Mouse (Mus musculus): ENCODE measurements around the gene Rassf2. TPM values are rescaled to one million over a fixed set of nuclear protein-coding genes. Genes with fewer than 3 reads are reported as not detected.

Gene Rassf2
- 25.2 and 34.2 TPM in 2 replicates for polyA plus RNA-seq (2015; fragmentation: Nextera tagmentation; extraction: Ambion mirVana)

GRCm38 (mm10) chr2:132029646-132030417 lies at the start of gene Rassf2:
Gene Rassf2 (minus strand): TSS chr2:132030258.
- Histone ChIP-seq H3K4me1 (ENCODE audit: control insufficient read depth, insufficient read depth, low read depth, low read length) (peaks cover 20% of the 10 kb centered on the region), H3K27ac (ENCODE audit: low read depth, low read length) (peak within 1 kb of the TSS; percentile 91), H3K4me2 (ENCODE audit: low read length) (peak within 1 kb of the TSS; percentile 94), H3K9ac (ENCODE audit: low read depth, low read length) (peak within 1 kb of the TSS; percentile 79), H3K4me3 (ENCODE audit: low read length) (peak within 1 kb of the TSS; percentile 62), H3K36me3 (ENCODE audit: control insufficient read depth, insufficient read depth, low read length) (no peaks in the 10 kb centered on the region), H3K9me3 (ENCODE audit: control insufficient read depth, low read length) (no peaks in the 10 kb centered on the region), H3K27me3 (replicated peaks; ENCODE audit: control insufficient read depth, insufficient read depth, low read length) (no peaks in the 10 kb centered on the region)
- peak; percentile 90 for ATAC-seq
- 1% methylated on average over 30 of the region's 48 CpGs for whole genome bisulfite sequencing

DNA sequence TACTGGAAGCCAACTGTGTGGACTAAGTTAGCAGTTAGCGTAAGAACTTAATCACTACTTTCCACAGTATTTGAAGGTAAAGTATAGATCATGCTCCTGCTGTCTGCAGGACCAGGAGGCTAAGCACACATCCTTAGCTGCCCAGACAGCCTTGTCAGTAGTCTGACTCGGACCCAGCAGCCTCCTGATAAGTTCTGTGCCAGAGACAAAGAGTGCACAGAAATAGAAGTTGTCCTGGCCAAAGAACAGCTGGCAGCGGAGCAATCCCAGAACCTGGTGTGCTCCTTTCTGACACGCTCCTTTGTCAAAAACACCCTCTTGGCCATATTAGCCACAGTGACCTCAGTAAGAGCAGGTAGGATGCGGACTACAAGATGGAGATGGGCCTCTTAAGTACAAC lies 49.1 kb upstream of the Rassf2 start:
- Histone ChIP-seq H3K4me3 (ENCODE audit: low read length) (no peak overlapping the region), H3K36me3 (ENCODE audit: control insufficient read depth, insufficient read depth, low read length) (peaks cover 13% of the 10 kb centered on the region), H3K9ac (ENCODE audit: low read depth, low read length) (no peak overlapping the region), H3K4me2 (ENCODE audit: low read length) (no peak overlapping the region), H3K27me3 (replicated peaks; ENCODE audit: control insufficient read depth, insufficient read depth, low read length) (no peaks in the 10 kb centered on the region), H3K9me3 (ENCODE audit: control insufficient read depth, low read length) (no peaks in the 10 kb centered on the region), H3K27ac (ENCODE audit: low read depth, low read length) (no peak overlapping the region), H3K4me1 (ENCODE audit: control insufficient read depth, insufficient read depth, low read depth, low read length) (no peaks in the 10 kb centered on the region)
- WGBS: 81% methylated on average over 5 of the region's 5 CpGs
- ATAC-seq: no peak

DNA sequence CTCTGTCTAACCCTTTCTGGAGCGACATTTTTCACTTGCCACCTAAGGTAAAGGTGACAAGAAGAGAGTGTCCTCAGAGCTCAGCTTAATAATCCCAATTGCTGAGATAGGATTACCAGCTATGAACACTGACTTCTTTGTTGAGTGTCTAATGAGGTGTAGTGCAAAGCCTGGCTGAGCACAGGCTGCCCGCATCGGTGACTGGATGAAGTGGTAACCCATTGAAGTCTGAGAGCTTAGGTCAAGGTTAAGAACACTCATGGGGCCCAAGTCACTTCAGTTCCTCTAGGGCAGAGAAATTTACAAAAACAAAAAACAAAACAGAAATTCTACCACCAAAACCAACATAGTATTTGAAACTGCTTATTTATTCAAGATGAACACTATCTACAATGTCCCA lies 43.0 kb upstream of the Rassf2 start:
- Histone ChIP-seq H3K36me3 (ENCODE audit: control insufficient read depth, insufficient read depth, low read length) (peaks cover 33% of the 10 kb centered on the region), H3K9ac (ENCODE audit: low read depth, low read length) (no peak overlapping the region), H3K27ac (ENCODE audit: low read depth, low read length) (no peak overlapping the region)

DNA sequence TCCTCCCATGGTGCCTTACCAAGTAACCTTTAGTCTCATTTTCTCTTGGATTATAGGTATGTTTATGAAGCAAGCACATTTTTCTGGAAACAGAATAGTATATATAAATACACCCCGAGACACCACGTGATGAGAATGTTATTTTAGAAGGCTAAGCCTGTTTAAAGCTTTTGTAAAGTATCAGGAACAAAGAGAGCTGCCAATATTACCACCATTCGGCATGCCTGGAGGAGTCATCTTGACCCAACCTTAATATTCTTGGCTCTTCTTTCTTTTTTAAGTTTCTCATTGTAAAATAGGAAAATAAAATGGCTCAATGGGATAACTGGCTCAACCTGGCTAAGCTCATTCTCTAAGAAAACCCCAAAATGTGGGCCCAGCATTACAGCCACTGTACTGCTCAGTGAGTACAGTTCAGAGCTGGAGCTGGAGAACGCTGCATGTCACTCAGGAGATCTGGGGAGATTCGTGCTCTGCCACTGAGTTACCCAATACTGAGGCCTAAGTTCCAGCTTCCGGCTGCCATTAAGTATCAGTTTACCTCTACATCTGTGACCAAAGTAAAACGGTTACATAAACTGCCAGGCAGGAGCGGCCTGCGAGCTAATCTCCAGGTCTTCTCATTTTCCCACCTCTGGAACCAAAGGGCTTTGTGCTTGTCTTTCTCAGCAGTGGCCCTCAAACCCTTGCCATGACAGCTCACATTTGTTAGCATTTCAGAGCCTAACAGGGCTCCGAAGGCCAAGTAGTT lies 40.1 kb upstream of the Rassf2 start:
- Histone ChIP-seq H3K36me3 (ENCODE audit: control insufficient read depth, insufficient read depth, low read length) (peaks cover 33% of the 10 kb centered on the region), H3K4me3 (ENCODE audit: low read length) (no peak overlapping the region), H3K27me3 (replicated peaks; ENCODE audit: control insufficient read depth, insufficient read depth, low read length) (no peaks in the 10 kb centered on the region), H3K9ac (ENCODE audit: low read depth, low read length) (no peak overlapping the region), H3K9me3 (ENCODE audit: control insufficient read depth, low read length) (no peaks in the 10 kb centered on the region), H3K4me2 (ENCODE audit: low read length) (no peak overlapping the region), H3K27ac (ENCODE audit: low read depth, low read length) (no peak overlapping the region), H3K4me1 (ENCODE audit: control insufficient read depth, insufficient read depth, low read depth, low read length) (no peaks in the 10 kb centered on the region)
- 91% methylated on average over 10 of the region's 10 CpGs for WGBS
- ATAC-seq: no peak

More for the DNA sequence above, 43.0 kb upstream of the Rassf2 start:
- H3K27me3 ChIP-seq (replicated peaks; ENCODE audit: control insufficient read depth, insufficient read depth, low read length): no peaks in the 10 kb centered on the region
- no peak overlapping the region for H3K4me2 ChIP-seq (ENCODE audit: low read length)
- ATAC-seq: no peak
- WGBS: 79% methylated on average over 3 of the region's 3 CpGs
- H3K4me3 ChIP-seq (ENCODE audit: low read length): no peak overlapping the region
- no peaks in the 10 kb centered on the region for H3K4me1 ChIP-seq (ENCODE audit: control insufficient read depth, insufficient read depth, low read depth, low read length)
- no peaks in the 10 kb centered on the region for H3K9me3 ChIP-seq (ENCODE audit: control insufficient read depth, low read length)

- H3K36me3 ChIP-seq (ENCODE audit: control insufficient read depth, insufficient read depth, low read length): peaks cover 30% of the 10 kb centered on the region
- H3K27me3 ChIP-seq (replicated peaks; ENCODE audit: control insufficient read depth, insufficient read depth, low read length): no peaks in the 10 kb centered on the region
- H3K9me3 ChIP-seq (ENCODE audit: control insufficient read depth, low read length): no peaks in the 10 kb centered on the region
- H3K4me3 ChIP-seq (ENCODE audit: low read length): no peak overlapping the region
- ATAC-seq: 0 out of 2 replicates have a peak, but pooled peaks have one; percentile 40
- H3K4me2 ChIP-seq (ENCODE audit: low read length): no peak overlapping the region
- H3K4me1 ChIP-seq (ENCODE audit: control insufficient read depth, insufficient read depth, low read depth, low read length): no peaks in the 10 kb centered on the region
- H3K9ac ChIP-seq (ENCODE audit: low read depth, low read length): no peak overlapping the region
- no peak overlapping the region for H3K27ac ChIP-seq (ENCODE audit: low read depth, low read length)
- 77% methylated on average over 11 of the region's 11 CpGs for WGBS
Measured at GRCm38 (mm10) chr2:132064185-132064831, 34.2 kb upstream of the Rassf2 start.

GRCm38 (mm10) chr2:132063776-132064175 lies 33.7 kb upstream of the Rassf2 start:
- Histone ChIP-seq H3K27me3 (replicated peaks; ENCODE audit: control insufficient read depth, insufficient read depth, low read length) (no peaks in the 10 kb centered on the region), H3K36me3 (ENCODE audit: control insufficient read depth, insufficient read depth, low read length) (peaks cover 34% of the 10 kb centered on the region), H3K9ac (ENCODE audit: low read depth, low read length) (no peak overlapping the region), H3K27ac (ENCODE audit: low read depth, low read length) (no peak overlapping the region), H3K4me1 (ENCODE audit: control insufficient read depth, insufficient read depth, low read depth, low read length) (no peaks in the 10 kb centered on the region), H3K4me3 (ENCODE audit: low read length) (no peak overlapping the region), H3K4me2 (ENCODE audit: low read length) (no peak overlapping the region), H3K9me3 (ENCODE audit: control insufficient read depth, low read length) (no peaks in the 10 kb centered on the region)
- ATAC-seq: no peak
- WGBS: 83% methylated on average over 3 of the region's 3 CpGs

- Histone ChIP-seq H3K9me3 (ENCODE audit: control insufficient read depth, low read length) (no peaks in the 10 kb centered on the region), H3K4me2 (ENCODE audit: low read length) (no peak overlapping the region), H3K4me3 (ENCODE audit: low read length) (no peak overlapping the region), H3K9ac (ENCODE audit: low read depth, low read length) (no peak overlapping the region), H3K4me1 (ENCODE audit: control insufficient read depth, insufficient read depth, low read depth, low read length) (no peaks in the 10 kb centered on the region), H3K36me3 (ENCODE audit: control insufficient read depth, insufficient read depth, low read length) (peaks cover 47% of the 10 kb centered on the region), H3K27ac (ENCODE audit: low read depth, low read length) (no peak overlapping the region), H3K27me3 (replicated peaks; ENCODE audit: control insufficient read depth, insufficient read depth, low read length) (no peaks in the 10 kb centered on the region)
- no peak for ATAC-seq
- WGBS: 94% methylated on average over 11 of the region's 11 CpGs
Measured at GRCm38 (mm10) chr2:132061884-132062283, 31.8 kb upstream of the Rassf2 start.

DNA sequence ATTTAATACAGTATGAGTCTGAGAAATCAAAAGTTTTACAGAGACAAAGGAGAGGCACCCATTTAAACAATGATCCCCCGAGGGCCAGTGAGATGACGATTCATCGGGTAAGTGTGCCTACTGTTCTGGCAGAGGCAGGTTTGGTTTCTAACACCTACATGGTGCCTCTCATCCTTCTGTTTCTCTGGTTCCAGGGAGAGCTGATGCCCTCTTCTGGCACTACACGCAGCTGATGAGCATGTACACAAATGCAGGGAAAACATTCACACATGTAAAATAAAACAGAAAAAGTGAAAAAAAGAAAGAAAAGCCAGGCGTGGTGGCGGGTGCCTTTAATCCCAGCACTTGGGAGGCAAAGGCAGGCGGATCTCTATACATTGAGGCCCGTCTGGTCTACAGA lies 29.9 kb upstream of the Rassf2 start:
- H3K27ac ChIP-seq (ENCODE audit: low read depth, low read length): no peak overlapping the region
- no peaks in the 10 kb centered on the region for H3K9me3 ChIP-seq (ENCODE audit: control insufficient read depth, low read length)
- H3K4me2 ChIP-seq (ENCODE audit: low read length): no peak overlapping the region
- peaks cover 48% of the 10 kb centered on the region for H3K36me3 ChIP-seq (ENCODE audit: control insufficient read depth, insufficient read depth, low read length)
- 92% methylated on average over 8 of the region's 8 CpGs for WGBS
- H3K9ac ChIP-seq (ENCODE audit: low read depth, low read length): no peak overlapping the region
- no peak for ATAC-seq
- no peak overlapping the region for H3K4me3 ChIP-seq (ENCODE audit: low read length)
- no peaks in the 10 kb centered on the region for H3K4me1 ChIP-seq (ENCODE audit: control insufficient read depth, insufficient read depth, low read depth, low read length)
- H3K27me3 ChIP-seq (replicated peaks; ENCODE audit: control insufficient read depth, insufficient read depth, low read length): no peaks in the 10 kb centered on the region

GRCm38 (mm10) chr2:132055349-132055753 lies 25.3 kb upstream of the Rassf2 start:
- no peak overlapping the region for H3K4me3 ChIP-seq (ENCODE audit: low read length)
- ATAC-seq: no peak
- H3K9me3 ChIP-seq (ENCODE audit: control insufficient read depth, low read length): no peaks in the 10 kb centered on the region
- peaks cover 36% of the 10 kb centered on the region for H3K36me3 ChIP-seq (ENCODE audit: control insufficient read depth, insufficient read depth, low read length)
- no peaks in the 10 kb centered on the region for H3K27me3 ChIP-seq (replicated peaks; ENCODE audit: control insufficient read depth, insufficient read depth, low read length)
- 86% methylated on average over 8 of the region's 8 CpGs for WGBS
- H3K27ac ChIP-seq (ENCODE audit: low read depth, low read length): no peak overlapping the region
- no peaks in the 10 kb centered on the region for H3K4me1 ChIP-seq (ENCODE audit: control insufficient read depth, insufficient read depth, low read depth, low read length)
- no peak overlapping the region for H3K9ac ChIP-seq (ENCODE audit: low read depth, low read length)
- no peak overlapping the region for H3K4me2 ChIP-seq (ENCODE audit: low read length)

Data from hindbrain, embryonic 16.5 days (tissue).